Mouse (Mus musculus): Measurements from ENCODE around the gene Tigd3. TPM values are rescaled to one million over a fixed set of nuclear protein-coding genes. Genes with fewer than 3 reads are reported as not detected.

Gene Tigd3
- polyA plus RNA-seq, 1 experiment from 2014 or later: 2.6 TPM

DNA sequence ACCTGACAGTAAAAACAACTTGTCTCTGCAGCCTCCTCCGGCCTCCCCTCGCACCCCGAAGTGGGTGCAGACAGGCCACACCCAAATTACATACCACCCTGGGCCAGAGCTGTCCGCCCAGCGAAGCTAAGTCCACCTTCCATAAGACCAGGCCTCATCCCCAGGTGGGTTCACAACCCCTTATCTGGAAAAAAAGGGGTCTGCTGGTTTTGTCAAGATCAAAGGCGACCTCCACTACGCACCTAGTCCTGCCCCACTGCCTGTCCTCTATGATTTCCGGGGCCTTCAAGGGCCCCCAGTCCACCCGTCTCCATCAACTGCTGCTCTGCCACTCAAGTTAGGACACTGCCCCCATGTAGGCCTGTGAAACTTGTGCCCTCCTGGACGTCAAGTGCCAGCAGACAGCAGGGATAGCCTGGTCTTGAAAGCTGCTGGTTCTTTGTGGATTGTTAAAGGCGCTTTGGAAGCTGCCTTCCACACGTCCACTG, 49.1 kb downstream of the Tigd3 start:
- 63% methylated on average over 12 of the region's 12 CpGs for WGBS (ENCODE audit: insufficient replicate concordance)
- Histone ChIP-seq H3K4me1 (ENCODE audit: control insufficient read depth, insufficient read depth, low read length) (peaks cover 79% of the 10 kb centered on the region), H3K27ac (ENCODE audit: low read depth, low read length) (peak overlapping the region; percentile 97), H3K4me2 (peak overlapping the region; percentile 63), H3K9ac (ENCODE audit: low read depth, low read length) (peak overlapping the region; percentile 73), H3K4me3 (ENCODE audit: low read depth, low read length) (peak overlapping the region; percentile 40), H3K27me3 (ENCODE audit: control insufficient read depth, insufficient read depth, low read length) (no peaks in the 10 kb centered on the region), H3K36me3 (ENCODE audit: control insufficient read depth, insufficient read depth, low read length) (no peaks in the 10 kb centered on the region), H3K9me3 (replicated peaks; ENCODE audit: control insufficient read depth, low read length) (no peaks in the 10 kb centered on the region)
- no peak for ATAC-seq (replicated peaks; ENCODE audit: insufficient number of reproducible peaks, low FRiP score, low TSS enrichment)

DNA sequence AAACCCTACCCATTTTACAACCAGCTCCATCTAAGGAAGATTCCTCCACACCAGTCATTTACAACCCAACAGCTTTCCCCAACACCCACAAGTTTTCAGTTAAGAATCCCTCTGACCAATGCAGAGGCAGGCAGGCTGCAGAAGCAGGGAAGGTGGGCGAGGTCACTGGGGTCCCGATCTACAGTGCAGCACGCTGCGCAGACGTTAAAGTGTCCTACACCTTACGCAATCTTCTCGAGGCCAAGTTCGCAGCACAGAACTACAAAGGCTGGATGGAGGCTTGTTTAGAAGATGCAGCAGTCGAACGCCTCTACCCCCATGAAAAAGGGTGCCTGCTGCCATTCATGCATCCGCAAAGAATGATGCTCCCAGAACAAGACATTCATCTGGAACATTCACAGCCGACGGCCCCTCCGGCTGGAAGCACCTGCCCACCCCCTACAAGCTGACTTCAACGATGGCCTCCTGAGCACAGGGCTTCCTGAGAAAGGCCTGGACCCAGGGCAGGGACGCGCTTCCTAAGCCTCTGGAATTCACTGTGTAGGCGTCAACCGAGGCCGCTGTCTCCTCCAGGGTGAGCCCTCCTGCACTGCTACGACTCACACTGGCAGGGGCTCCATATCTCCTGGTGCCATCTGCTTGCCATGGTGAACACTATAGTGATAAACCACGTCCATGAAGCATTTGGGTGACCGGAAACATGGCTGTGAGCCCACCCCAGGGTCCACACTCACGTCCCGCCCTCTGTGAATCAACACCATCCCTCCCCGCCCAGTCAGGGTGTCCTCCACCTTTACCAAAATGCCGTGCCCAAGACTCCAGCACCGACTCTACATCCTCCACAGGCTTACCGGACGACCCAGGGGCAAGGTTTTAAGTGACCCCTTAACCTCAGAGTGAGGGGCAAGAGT, 49.9 kb downstream of the Tigd3 start:
- Histone ChIP-seq H3K4me2 (peak overlapping the region; percentile 63), H3K4me1 (ENCODE audit: control insufficient read depth, insufficient read depth, low read length) (peaks cover 71% of the 10 kb centered on the region), H3K27ac (ENCODE audit: low read depth, low read length) (peak overlapping the region; percentile 97; the same call in 1 of the 2 replicates), H3K36me3 (ENCODE audit: control insufficient read depth, insufficient read depth, low read length) (no peaks in the 10 kb centered on the region), H3K4me3 (ENCODE audit: low read depth, low read length) (peak overlapping the region; percentile 40), H3K9ac (ENCODE audit: low read depth, low read length) (peak overlapping the region; percentile 73), H3K9me3 (replicated peaks; ENCODE audit: control insufficient read depth, low read length) (no peaks in the 10 kb centered on the region), H3K27me3 (ENCODE audit: control insufficient read depth, insufficient read depth, low read length) (no peaks in the 10 kb centered on the region)
- 76% methylated on average over 30 of the region's 30 CpGs for WGBS (ENCODE audit: insufficient replicate concordance)
- no peak for ATAC-seq (replicated peaks; ENCODE audit: insufficient number of reproducible peaks, low FRiP score, low TSS enrichment)

DNA sequence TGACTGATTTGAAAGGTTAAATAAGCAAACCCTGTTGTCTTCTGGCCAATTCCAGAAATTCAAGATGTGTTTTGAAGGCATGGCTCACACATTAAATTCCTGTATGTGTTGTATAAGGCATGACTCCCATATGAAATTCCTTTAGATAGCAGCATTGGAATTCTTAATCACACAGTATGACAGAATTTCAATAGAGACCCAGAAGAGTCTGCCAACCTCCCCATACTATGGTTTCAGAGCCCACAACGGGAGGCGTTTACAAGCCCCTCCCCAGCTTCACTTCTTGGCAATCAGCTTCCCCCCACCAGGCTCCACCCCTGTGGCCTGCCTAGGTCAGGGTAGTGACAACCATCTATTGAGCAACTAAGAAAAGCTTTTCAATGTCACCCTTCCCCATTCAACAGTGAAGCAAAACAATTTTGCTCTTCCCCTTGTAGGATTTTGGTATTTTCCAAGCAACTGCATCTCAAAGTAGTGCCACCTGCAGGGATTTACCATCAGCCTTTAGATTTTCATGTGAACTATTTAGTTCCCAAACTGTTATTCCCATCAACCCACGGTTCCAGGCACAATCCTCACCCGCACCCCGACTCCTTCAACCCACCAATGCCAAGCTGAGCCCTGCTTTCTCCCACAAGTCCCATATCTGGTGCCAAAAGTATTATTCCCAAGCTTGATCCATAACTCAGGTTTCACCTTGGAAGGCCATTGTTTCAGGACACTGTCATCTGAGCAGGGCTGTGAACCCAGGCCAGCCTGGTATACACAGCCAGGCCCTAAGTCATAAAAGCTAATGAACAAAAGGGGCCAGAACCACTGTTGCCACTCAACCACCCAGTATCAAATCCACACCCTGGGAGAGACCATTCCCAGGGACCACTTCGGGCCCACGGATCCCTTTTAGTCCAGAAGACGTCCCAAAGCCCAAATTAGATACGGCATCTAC, 50.9 kb downstream of the Tigd3 start:
- peaks cover 61% of the 10 kb centered on the region for H3K4me1 ChIP-seq (ENCODE audit: control insufficient read depth, insufficient read depth, low read length)
- H3K27ac ChIP-seq (ENCODE audit: low read depth, low read length): peak overlapping the region; percentile 69; the same call in 1 of the 2 replicates
- 69% methylated on average over 9 of the region's 9 CpGs for WGBS (ENCODE audit: insufficient replicate concordance)
- peak overlapping the region; percentile 63 for H3K4me2 ChIP-seq
- no peak for ATAC-seq (replicated peaks; ENCODE audit: insufficient number of reproducible peaks, low FRiP score, low TSS enrichment)
- H3K27me3 ChIP-seq (ENCODE audit: control insufficient read depth, insufficient read depth, low read length): no peaks in the 10 kb centered on the region
- H3K4me3 ChIP-seq (ENCODE audit: low read depth, low read length): peak overlapping the region; percentile 40
- no peaks in the 10 kb centered on the region for H3K9me3 ChIP-seq (replicated peaks; ENCODE audit: control insufficient read depth, low read length)
- H3K9ac ChIP-seq (ENCODE audit: low read depth, low read length): 0 out of 2 replicates have a peak overlapping the region, but pooled peaks have one; percentile 73
- H3K36me3 ChIP-seq (ENCODE audit: control insufficient read depth, insufficient read depth, low read length): no peaks in the 10 kb centered on the region

DNA sequence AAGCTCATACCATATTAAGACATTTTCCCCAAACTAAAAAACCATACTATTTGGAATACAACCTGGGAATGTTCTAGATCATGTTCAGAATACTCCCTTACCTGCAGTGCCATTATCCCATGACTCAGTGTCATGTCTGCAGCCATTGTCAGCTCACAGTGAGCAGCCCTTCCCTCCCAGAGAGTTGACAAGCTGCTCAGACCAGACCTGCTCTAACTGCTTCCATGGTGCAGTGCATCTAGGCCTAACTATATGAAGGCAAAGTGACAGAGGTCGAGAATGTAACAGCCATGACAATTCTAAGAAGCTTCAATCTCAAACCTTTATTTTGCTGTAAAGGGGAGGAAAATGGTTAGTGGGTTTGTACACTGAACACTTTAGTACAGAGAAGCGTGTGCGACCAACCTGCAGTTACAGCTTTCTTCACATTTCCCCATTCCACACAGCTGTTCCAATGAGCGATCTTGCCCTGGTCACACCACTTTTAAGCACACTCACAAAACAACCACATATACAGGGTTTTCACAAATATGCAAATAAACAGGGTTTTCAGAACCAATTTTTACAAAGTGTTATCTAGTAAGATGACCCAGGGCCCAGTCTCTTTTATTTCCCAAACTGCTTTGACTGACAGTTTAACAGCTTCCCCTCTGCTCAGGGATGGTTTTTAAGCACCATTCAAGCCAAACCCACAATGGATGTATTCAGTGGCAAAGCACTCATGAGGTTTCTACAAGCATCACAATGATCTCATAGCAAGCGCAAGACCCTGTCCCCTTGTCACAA, 51.8 kb downstream of the Tigd3 start:
- no peaks in the 10 kb centered on the region for H3K9me3 ChIP-seq (replicated peaks; ENCODE audit: control insufficient read depth, low read length)
- H3K4me2 ChIP-seq: peak overlapping the region; percentile 63
- no peaks in the 10 kb centered on the region for H3K36me3 ChIP-seq (ENCODE audit: control insufficient read depth, insufficient read depth, low read length)
- H3K4me1 ChIP-seq (ENCODE audit: control insufficient read depth, insufficient read depth, low read length): peaks cover 52% of the 10 kb centered on the region
- H3K27me3 ChIP-seq (ENCODE audit: control insufficient read depth, insufficient read depth, low read length): no peaks in the 10 kb centered on the region
- no peak overlapping the region for H3K4me3 ChIP-seq (ENCODE audit: low read depth, low read length)
- 76% methylated on average over 5 of the region's 5 CpGs for WGBS (ENCODE audit: insufficient replicate concordance)
- no peak for ATAC-seq (replicated peaks; ENCODE audit: insufficient number of reproducible peaks, low FRiP score, low TSS enrichment)
- H3K27ac ChIP-seq (ENCODE audit: low read depth, low read length): peak overlapping the region; percentile 69
- H3K9ac ChIP-seq (ENCODE audit: low read depth, low read length): peak overlapping the region; percentile 46; the same call in 1 of the 2 replicates

DNA sequence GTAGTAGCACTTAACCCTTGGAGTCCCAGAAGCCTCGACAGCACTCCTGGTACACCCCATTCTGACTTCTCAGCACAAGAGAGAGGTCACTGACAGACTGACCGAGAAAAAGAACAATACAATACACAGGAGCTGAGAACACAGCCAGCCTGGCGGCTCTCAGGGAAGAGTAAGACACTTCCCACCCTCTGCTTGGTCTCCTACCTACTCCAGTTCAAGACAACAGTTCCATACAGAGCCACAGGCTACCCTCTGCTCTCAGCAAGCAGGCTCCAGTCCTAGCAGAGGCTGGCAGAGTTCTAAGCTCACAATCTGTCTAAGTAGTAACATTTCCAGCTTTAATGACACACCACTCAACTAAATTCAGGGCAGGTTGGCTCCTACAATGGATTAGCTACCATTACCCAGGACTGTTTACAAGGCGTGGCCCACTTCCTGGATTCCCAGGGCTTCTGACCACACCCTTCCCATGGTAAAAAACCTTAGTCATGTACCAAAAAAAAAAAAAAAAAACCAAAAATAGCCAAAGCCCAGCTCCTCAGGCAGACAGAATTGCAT, 52.5 kb downstream of the Tigd3 start:
- H3K4me1 ChIP-seq (ENCODE audit: control insufficient read depth, insufficient read depth, low read length): peaks cover 49% of the 10 kb centered on the region
- peak overlapping the region; percentile 56 for H3K9ac ChIP-seq (ENCODE audit: low read depth, low read length)
- no peaks in the 10 kb centered on the region for H3K9me3 ChIP-seq (replicated peaks; ENCODE audit: control insufficient read depth, low read length)
- no peak overlapping the region for H3K4me3 ChIP-seq (ENCODE audit: low read depth, low read length)
- H3K27me3 ChIP-seq (ENCODE audit: control insufficient read depth, insufficient read depth, low read length): no peaks in the 10 kb centered on the region
- peak overlapping the region; percentile 69; the same call in 1 of the 2 replicates for H3K27ac ChIP-seq (ENCODE audit: low read depth, low read length)
- H3K36me3 ChIP-seq (ENCODE audit: control insufficient read depth, insufficient read depth, low read length): no peaks in the 10 kb centered on the region
- no peak for ATAC-seq (replicated peaks; ENCODE audit: insufficient number of reproducible peaks, low FRiP score, low TSS enrichment)
- peak overlapping the region; percentile 63 for H3K4me2 ChIP-seq
- 55% methylated on average over 4 of the region's 4 CpGs for WGBS (ENCODE audit: insufficient replicate concordance)

Other genes with a start within 250 kb of the Tigd3 start
- 15.8 and 18.8 TPM in 2 replicates for gene Sipa1, start 230.4 kb downstream of the Tigd3 start, polyA plus RNA-seq (2014; fragmentation: Nextera tagmentation; extraction: Ambion mirVana)
- 16.9 and 21.0 TPM in 2 replicates for gene Map3k11, start 205.4 kb downstream of the Tigd3 start, polyA plus RNA-seq (2014; fragmentation: Nextera tagmentation; extraction: Ambion mirVana)
- gene Pcnx3, start 205.2 kb downstream of the Tigd3 start, polyA plus RNA-seq (2014; fragmentation: Nextera tagmentation; extraction: Ambion mirVana): 21.3 and 21.5 TPM in 2 replicates
- not detected in 2 replicates for gene Kcnk7, start 189.8 kb downstream of the Tigd3 start, polyA plus RNA-seq (2014; fragmentation: Nextera tagmentation; extraction: Ambion mirVana)
- gene Ehbp1l1, start 167.8 kb downstream of the Tigd3 start, polyA plus RNA-seq (2014; fragmentation: Nextera tagmentation; extraction: Ambion mirVana): 54.8 and 68.0 TPM in 2 replicates
- 75.5 and 81.6 TPM in 2 replicates for gene Fam89b, start 164.5 kb downstream of the Tigd3 start, polyA plus RNA-seq (2014; fragmentation: Nextera tagmentation; extraction: Ambion mirVana)
- 9.3 and 9.8 TPM in 2 replicates for gene Ltbp3, start 153.2 kb downstream of the Tigd3 start, polyA plus RNA-seq (2014; fragmentation: Nextera tagmentation; extraction: Ambion mirVana)
- gene Scyl1, start 122.7 kb downstream of the Tigd3 start, polyA plus RNA-seq (2014; fragmentation: Nextera tagmentation; extraction: Ambion mirVana): 54.8 and 59.4 TPM in 2 replicates
- gene Frmd8, start 18.9 kb downstream of the Tigd3 start, polyA plus RNA-seq (2014; fragmentation: Nextera tagmentation; extraction: Ambion mirVana): 15.4 and 19.3 TPM in 2 replicates
- 2.1 and 2.3 TPM in 2 replicates for gene Slc25a45, start 16.3 kb downstream of the Tigd3 start, polyA plus RNA-seq (2014; fragmentation: Nextera tagmentation; extraction: Ambion mirVana)
- gene Dpf2, start 18.9 kb upstream of the Tigd3 start, polyA plus RNA-seq (2014; fragmentation: Nextera tagmentation; extraction: Ambion mirVana): 105 and 119 TPM in 2 replicates
- 6.3 and 7.6 TPM in 2 replicates for gene Cdc42ep2, start 30.7 kb upstream of the Tigd3 start, polyA plus RNA-seq (2014; fragmentation: Nextera tagmentation; extraction: Ambion mirVana)
- 58.9 and 59.2 TPM in 2 replicates for gene Pola2, start 70.1 kb upstream of the Tigd3 start, polyA plus RNA-seq (2014; fragmentation: Nextera tagmentation; extraction: Ambion mirVana)
- gene Slc22a20, start 92.0 kb upstream of the Tigd3 start, polyA plus RNA-seq (2014; fragmentation: Nextera tagmentation; extraction: Ambion mirVana): not detected in 2 replicates
- 7.7 and 8.5 TPM in 2 replicates for gene Capn1, start 121.7 kb upstream of the Tigd3 start, polyA plus RNA-seq (2014; fragmentation: Nextera tagmentation; extraction: Ambion mirVana)
- 19.5 and 22.1 TPM in 2 replicates for gene Syvn1, start 152.4 kb upstream of the Tigd3 start, polyA plus RNA-seq (2014; fragmentation: Nextera tagmentation; extraction: Ambion mirVana)
- gene Mrpl49, start 163.6 kb upstream of the Tigd3 start, polyA plus RNA-seq (2014; fragmentation: Nextera tagmentation; extraction: Ambion mirVana): 70.7 and 75.3 TPM in 2 replicates
- 586 and 633 TPM in 2 replicates for gene Fau, start 163.7 kb upstream of the Tigd3 start, polyA plus RNA-seq (2014; fragmentation: Nextera tagmentation; extraction: Ambion mirVana)
- 27.1 and 27.5 TPM in 2 replicates for gene Znhit2, start 167.0 kb upstream of the Tigd3 start, polyA plus RNA-seq (2014; fragmentation: Nextera tagmentation; extraction: Ambion mirVana)
- 10.1 and 11.9 TPM in 2 replicates for gene Tm7sf2, start 174.2 kb upstream of the Tigd3 start, polyA plus RNA-seq (2014; fragmentation: Nextera tagmentation; extraction: Ambion mirVana)
- 38.9 and 43.7 TPM in 2 replicates for gene Vps51, start 183.1 kb upstream of the Tigd3 start, polyA plus RNA-seq (2014; fragmentation: Nextera tagmentation; extraction: Ambion mirVana)
- not detected in 2 replicates for gene Tmem262, start 185.9 kb upstream of the Tigd3 start, polyA plus RNA-seq (2014; fragmentation: Nextera tagmentation; extraction: Ambion mirVana)
- 0.36 TPM in 1 of 2 replicates, not detected in the other for gene Gm28374, start 188.1 kb upstream of the Tigd3 start, polyA plus RNA-seq (2014; fragmentation: Nextera tagmentation; extraction: Ambion mirVana)
- 51.2 and 56.2 TPM in 2 replicates for gene Zfpl1, start 190.8 kb upstream of the Tigd3 start, polyA plus RNA-seq (2014; fragmentation: Nextera tagmentation; extraction: Ambion mirVana)
- gene Cdca5, start 190.8 kb upstream of the Tigd3 start, polyA plus RNA-seq (2014; fragmentation: Nextera tagmentation; extraction: Ambion mirVana): 31.1 and 33.4 TPM in 2 replicates
- gene AC131692.1, start 200.3 kb upstream of the Tigd3 start, polyA plus RNA-seq (2014; fragmentation: Nextera tagmentation; extraction: Ambion mirVana): 0.48 and 1.0 TPM in 2 replicates
- 0.23 and 0.40 TPM in 2 replicates for gene Naaladl1, start 211.6 kb upstream of the Tigd3 start, polyA plus RNA-seq (2014; fragmentation: Nextera tagmentation; extraction: Ambion mirVana)
- 38.1 and 41.0 TPM in 2 replicates for gene Sac3d1, start 224.5 kb upstream of the Tigd3 start, polyA plus RNA-seq (2014; fragmentation: Nextera tagmentation; extraction: Ambion mirVana)
- 22.6 and 25.5 TPM in 2 replicates for gene Snx15, start 234.2 kb upstream of the Tigd3 start, polyA plus RNA-seq (2014; fragmentation: Nextera tagmentation; extraction: Ambion mirVana)
- gene Batf2, start 246.8 kb upstream of the Tigd3 start, polyA plus RNA-seq (2014; fragmentation: Nextera tagmentation; extraction: Ambion mirVana): not detected in 2 replicates
- 61.8 and 73.8 TPM in 2 replicates for gene Arl2, start 247.4 kb upstream of the Tigd3 start, polyA plus RNA-seq (2014; fragmentation: Nextera tagmentation; extraction: Ambion mirVana)

All from heart, embryonic 11.5 days (tissue).